Mouse (Mus musculus): Measurements from ENCODE around the gene Hydin. TPM values are rescaled to one million over a fixed set of nuclear protein-coding genes. Genes with fewer than 3 reads are reported as not detected.

The Hydin gene
- polyA plus RNA-seq, 1 experiment: 2.6 TPM

DNA sequence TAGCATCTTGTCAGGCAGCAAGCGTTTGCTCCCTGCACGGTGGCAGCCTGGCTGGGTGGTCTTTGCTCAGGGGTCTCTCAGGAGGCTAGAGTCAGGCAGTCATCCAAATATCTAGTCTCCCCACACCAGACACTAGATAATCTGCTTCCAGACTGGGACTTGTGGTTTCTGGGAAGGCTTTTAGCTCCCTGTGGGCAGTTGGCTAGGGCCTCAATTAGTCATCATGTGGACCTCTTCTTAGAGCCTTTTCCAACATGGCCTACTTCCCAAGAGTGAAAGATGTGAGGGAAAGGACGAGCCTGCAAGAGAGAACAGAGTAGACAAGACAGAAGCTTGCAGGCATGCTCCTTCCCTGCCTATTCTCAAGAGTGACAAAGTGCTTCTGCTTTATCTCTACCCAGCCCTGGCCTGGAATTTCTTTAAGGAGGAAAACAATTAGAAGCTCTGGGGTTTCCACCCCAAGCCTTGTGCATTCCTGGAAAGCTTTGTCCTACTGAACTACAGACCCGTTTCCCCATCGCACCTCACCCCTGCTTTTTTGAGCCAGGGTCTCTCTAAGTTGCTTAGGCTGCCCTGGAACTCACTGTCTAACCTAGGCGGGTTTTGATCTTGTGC is 338.7 kb downstream of the Hydin start:
- DNase-seq: no peak
- Histone ChIP-seq H3K4me3 (replicated peaks; ENCODE audit: extremely low read depth, low read depth, low read length) (no peak overlapping the region), H3K4me1 (ENCODE audit: control insufficient read depth, insufficient read depth, low read length) (no peaks in the 10 kb centered on the region)
- WGBS: 52% methylated on average over 6 of the region's 6 CpGs
- TF ChIP-seq CTCF (IDR thresholded peaks at IDR 0.05; ENCODE audit: insufficient read depth, low read length) (no peak), POLR2A (IDR thresholded peaks at IDR 0.05; ENCODE audit: borderline replicate concordance, extremely low read depth, low read depth, low read length) (no peak)

GRCm38 (mm10) chr8:110615730-110616129 is 349.0 kb downstream of the Hydin start:
- TF ChIP-seq CTCF (IDR thresholded peaks at IDR 0.05; ENCODE audit: insufficient read depth, low read length) (no peak), POLR2A (IDR thresholded peaks at IDR 0.05; ENCODE audit: borderline replicate concordance, extremely low read depth, low read depth, low read length) (no peak)
- H3K4me3 ChIP-seq (replicated peaks; ENCODE audit: extremely low read depth, low read depth, low read length): no peak overlapping the region
- no peaks in the 10 kb centered on the region for H3K4me1 ChIP-seq (ENCODE audit: control insufficient read depth, insufficient read depth, low read length)
- no peak for DNase-seq
- WGBS: 67% methylated on average over 3 of the region's 3 CpGs

DNA sequence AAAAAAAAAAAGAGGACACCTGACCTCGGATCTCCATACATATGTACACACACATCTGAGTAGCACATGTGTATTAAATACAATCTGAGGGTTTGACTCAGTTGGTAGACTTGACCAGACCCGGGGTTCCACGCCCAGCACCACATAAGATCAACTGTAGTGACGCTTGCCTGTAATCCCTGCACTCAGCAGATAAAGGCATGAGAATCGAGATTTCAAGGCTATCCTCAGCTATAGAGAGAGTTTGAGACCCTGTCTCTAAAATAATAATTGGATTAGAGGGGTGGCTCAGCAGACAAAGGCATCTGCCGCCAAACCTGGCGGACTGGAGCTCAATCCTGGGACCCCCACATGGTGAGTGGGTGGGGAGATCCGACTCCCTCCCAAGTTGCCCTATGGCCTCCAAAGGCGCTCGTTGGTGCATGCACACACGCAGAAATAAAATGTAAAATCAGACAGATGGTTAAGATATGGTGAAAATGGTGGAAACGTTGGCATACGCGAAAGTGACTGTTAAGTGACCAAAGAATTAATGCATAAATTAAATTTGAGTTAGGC is 351.1 kb downstream of the Hydin start:
- WGBS: 25% methylated on average over 14 of the region's 14 CpGs
- DNase-seq: no peak
- Histone ChIP-seq H3K4me3 (replicated peaks; ENCODE audit: extremely low read depth, low read depth, low read length) (peak overlapping the region; percentile 83), H3K4me1 (ENCODE audit: control insufficient read depth, insufficient read depth, low read length) (no peaks in the 10 kb centered on the region)
- TF ChIP-seq CTCF (IDR thresholded peaks at IDR 0.05; ENCODE audit: insufficient read depth, low read length) (no peak), POLR2A (IDR thresholded peaks at IDR 0.05; ENCODE audit: borderline replicate concordance, extremely low read depth, low read depth, low read length) (no peak)

GRCm38 (mm10) chr8:110618391-110619207 is 351.8 kb downstream of the Hydin start, which contains the start of gene Vac14:
Gene Vac14 (plus strand): TSS chr8:110618585.
- under 1% methylated on average over 67 of the region's 67 CpGs for WGBS
- Histone ChIP-seq H3K4me3 (replicated peaks; ENCODE audit: extremely low read depth, low read depth, low read length) (peak within 1 kb of the TSS; percentile 83), H3K4me1 (ENCODE audit: control insufficient read depth, insufficient read depth, low read length) (no peaks in the 10 kb centered on the region)
- no peak for TF ChIP-seq CTCF (IDR thresholded peaks at IDR 0.05; ENCODE audit: insufficient read depth, low read length)
- peak; percentile 60; the same call in 1 of the 2 replicates for TF ChIP-seq POLR2A (IDR thresholded peaks at IDR 0.05; ENCODE audit: borderline replicate concordance, extremely low read depth, low read depth, low read length)
- peak; percentile 97 for DNase-seq

GRCm38 (mm10) chr8:110619208-110619574 is 352.4 kb downstream of the Hydin start:
- no peak for DNase-seq
- no peaks in the 10 kb centered on the region for H3K4me1 ChIP-seq (ENCODE audit: control insufficient read depth, insufficient read depth, low read length)
- 18% methylated on average over 8 of the region's 8 CpGs for WGBS
- H3K4me3 ChIP-seq (replicated peaks; ENCODE audit: extremely low read depth, low read depth, low read length): peak overlapping the region; percentile 83
- TF ChIP-seq POLR2A (IDR thresholded peaks at IDR 0.05; ENCODE audit: borderline replicate concordance, extremely low read depth, low read depth, low read length) (no peak), CTCF (IDR thresholded peaks at IDR 0.05; ENCODE audit: insufficient read depth, low read length) (no peak)

DNA sequence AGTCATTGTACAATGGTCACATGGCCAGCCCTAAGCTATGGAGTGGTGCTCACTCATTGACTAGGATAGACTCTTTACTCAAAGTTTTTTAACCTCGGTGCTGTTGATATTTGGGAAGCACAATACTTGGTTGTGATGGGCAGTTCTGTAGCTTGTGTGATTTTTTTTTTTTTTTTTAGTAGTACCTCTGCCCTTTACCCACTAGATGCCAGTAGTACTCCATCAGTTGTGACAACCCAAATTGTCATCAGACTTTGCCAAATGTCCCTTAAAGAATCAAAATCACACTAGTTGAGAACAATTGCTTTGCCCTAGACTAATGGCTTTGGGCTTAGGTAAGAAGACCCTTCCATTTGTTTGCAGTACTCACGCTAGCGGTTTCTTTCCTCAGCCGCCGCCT is 353.1 kb downstream of the Hydin start:
- Histone ChIP-seq H3K4me3 (replicated peaks; ENCODE audit: extremely low read depth, low read depth, low read length) (no peak overlapping the region), H3K4me1 (ENCODE audit: control insufficient read depth, insufficient read depth, low read length) (no peaks in the 10 kb centered on the region)
- DNase-seq: no peak
- WGBS: 88% methylated on average over 5 of the region's 5 CpGs
- TF ChIP-seq CTCF (IDR thresholded peaks at IDR 0.05; ENCODE audit: insufficient read depth, low read length): no peak
- no peak for TF ChIP-seq POLR2A (IDR thresholded peaks at IDR 0.05; ENCODE audit: borderline replicate concordance, extremely low read depth, low read depth, low read length)

- DNase-seq: no peak
Observed at GRCm38 (mm10) chr8:110626431-110626830, 359.7 kb downstream of the Hydin start.

DNA sequence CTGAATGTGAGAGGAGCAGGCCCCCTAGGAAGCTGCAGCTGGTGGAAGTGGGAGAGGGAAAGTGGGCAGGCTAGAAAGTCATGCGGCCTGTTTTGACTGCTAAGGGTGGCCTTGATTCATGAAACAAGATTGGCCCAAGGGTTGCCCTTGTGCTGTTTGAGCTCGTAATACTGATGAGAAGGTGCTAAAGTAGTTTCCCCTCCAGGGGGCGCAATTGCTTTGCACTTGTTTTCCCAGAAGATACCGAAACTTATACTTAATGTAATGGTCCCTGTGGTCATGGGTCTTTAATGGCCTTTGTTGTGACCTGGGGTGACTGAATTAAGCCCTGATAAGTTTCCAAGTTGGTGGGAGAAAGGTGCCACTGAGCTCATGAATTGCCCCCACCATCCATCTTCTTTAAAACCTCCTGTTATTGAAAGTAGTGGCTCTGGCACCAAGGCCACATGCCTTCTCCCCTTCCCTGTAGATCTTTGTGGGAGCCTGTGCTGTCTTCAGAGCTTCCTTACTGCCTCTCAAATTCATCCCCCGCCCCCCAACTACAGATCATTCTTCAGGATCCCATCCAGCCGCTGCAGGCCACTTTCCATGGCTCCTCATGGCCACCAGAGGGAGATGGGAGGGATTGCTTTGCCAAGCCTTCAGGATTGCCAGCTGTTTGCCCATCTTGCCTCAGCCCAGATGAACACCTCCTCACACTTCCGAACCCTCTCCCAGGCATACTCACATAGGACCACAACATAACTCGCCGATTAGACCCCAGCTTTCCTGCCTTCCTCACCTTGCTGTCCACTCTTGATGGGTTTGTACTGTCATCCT is 362.7 kb downstream of the Hydin start:
- Histone ChIP-seq H3K4me3 (replicated peaks; ENCODE audit: extremely low read depth, low read depth, low read length) (no peak overlapping the region), H3K4me1 (ENCODE audit: control insufficient read depth, insufficient read depth, low read length) (no peaks in the 10 kb centered on the region)
- peak; percentile 41 for DNase-seq
- WGBS: 62% methylated on average over 9 of the region's 9 CpGs
- TF ChIP-seq CTCF (IDR thresholded peaks at IDR 0.05; ENCODE audit: insufficient read depth, low read length) (peak; percentile 56), POLR2A (IDR thresholded peaks at IDR 0.05; ENCODE audit: borderline replicate concordance, extremely low read depth, low read depth, low read length) (no peak)

More at GRCm38 (mm10) chr8:110626431-110626830, 359.7 kb downstream of the Hydin start:
- no peak for TF ChIP-seq POLR2A (IDR thresholded peaks at IDR 0.05; ENCODE audit: borderline replicate concordance, extremely low read depth, low read depth, low read length)
- TF ChIP-seq CTCF (IDR thresholded peaks at IDR 0.05; ENCODE audit: insufficient read depth, low read length): no peak
- no peak overlapping the region for H3K4me3 ChIP-seq (replicated peaks; ENCODE audit: extremely low read depth, low read depth, low read length)
- 77% methylated on average over 4 of the region's 4 CpGs for WGBS
- H3K4me1 ChIP-seq (ENCODE audit: control insufficient read depth, insufficient read depth, low read length): no peaks in the 10 kb centered on the region

DNA sequence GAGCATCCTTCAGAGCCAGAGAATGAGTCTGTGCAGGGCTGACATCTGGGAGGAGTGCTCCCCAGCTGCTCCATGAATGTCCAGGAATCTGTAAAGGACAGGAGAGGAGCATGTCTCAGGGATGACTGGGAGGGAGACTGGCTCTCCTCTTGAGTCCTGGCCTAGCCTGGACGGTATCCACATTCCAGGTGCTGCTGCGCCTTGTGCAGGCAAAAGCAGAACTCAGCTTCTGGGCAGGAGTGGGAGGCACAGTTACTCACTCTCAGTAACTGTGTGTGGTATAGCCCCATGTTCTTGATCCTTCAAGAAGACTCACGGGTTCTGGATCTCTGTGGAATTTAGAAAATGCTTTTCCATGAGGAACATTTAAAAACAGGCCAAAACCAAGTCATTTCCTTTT is 363.3 kb downstream of the Hydin start:
- no peak overlapping the region for H3K4me3 ChIP-seq (replicated peaks; ENCODE audit: extremely low read depth, low read depth, low read length)
- no peaks in the 10 kb centered on the region for H3K4me1 ChIP-seq (ENCODE audit: control insufficient read depth, insufficient read depth, low read length)
- no peak for DNase-seq
- TF ChIP-seq CTCF (IDR thresholded peaks at IDR 0.05; ENCODE audit: insufficient read depth, low read length) (no peak), POLR2A (IDR thresholded peaks at IDR 0.05; ENCODE audit: borderline replicate concordance, extremely low read depth, low read depth, low read length) (no peak)
- 89% methylated on average over 3 of the region's 3 CpGs for WGBS
